Mouse (Mus musculus) frontal cortex, adult (tissue): ENCODE results near the gene Adssl1.

ENCODE experiments used
- ATAC-seq: cut with Nextera tagmentation; 2 replicates; pipeline ENCODE4 v1.9.2; 2017; ENCODE audit warnings: mild to moderate bottlenecking, moderate library complexity, mixed read lengths; ENCODE audit not compliant: low TSS enrichment

The Adssl1 gene

GRCm38 (mm10) chr12:112653157-112653824, 33.4 kb downstream of the Adssl1 start:
- peak; percentile 71 for ATAC-seq

GRCm38 (mm10) chr12:112654076-112654475, 34.2 kb downstream of the Adssl1 start:
- ATAC-seq, result no peak

GRCm38 (mm10) chr12:112658619-112659018, 38.8 kb downstream of the Adssl1 start:
- ATAC-seq, result peak; percentile 12; the same call in 1 of the 2 replicates

DNA sequence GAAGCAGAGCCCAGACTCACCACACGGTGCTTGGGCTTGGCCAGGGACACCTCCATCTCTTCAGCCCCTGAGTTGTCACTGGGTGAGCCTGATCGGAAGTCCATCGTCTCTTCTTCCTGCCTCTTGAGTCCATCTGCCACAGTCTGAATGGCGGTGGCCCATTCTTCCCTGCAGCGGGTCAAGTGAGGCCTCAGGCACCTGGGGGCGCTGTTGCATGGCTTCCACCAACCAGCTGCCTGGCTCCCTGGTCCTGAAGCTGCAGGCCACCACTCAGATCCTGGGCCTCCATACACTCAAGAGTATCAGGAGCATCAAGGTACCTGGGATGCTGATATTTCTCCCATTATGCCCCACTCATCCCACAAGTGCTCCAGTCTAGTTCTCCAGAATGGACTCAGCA, 39.3 kb downstream of the Adssl1 start:
- ATAC-seq, result no peak

- no peak for ATAC-seq
These were observed 40.9 kb downstream of the Adssl1 start for GRCm38 (mm10) chr12:112660576-112661326.

DNA sequence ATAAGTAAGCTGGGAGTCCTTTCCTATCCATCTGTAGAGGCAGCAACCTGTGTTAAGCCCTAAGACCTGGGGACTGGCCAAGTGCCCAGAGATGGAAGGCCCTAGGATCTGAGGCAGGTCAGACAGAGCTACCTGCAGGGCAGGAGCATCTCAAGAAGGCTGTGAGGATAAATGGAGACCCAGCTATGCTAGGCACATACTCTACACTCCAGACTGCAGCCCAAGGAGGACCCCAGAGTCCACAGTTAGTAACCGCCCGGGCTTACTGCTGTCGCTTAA, 41.4 kb downstream of the Adssl1 start:
- no peak for ATAC-seq

GRCm38 (mm10) chr12:112661851-112662250, 42.0 kb downstream of the Adssl1 start:
- no peak for ATAC-seq

DNA sequence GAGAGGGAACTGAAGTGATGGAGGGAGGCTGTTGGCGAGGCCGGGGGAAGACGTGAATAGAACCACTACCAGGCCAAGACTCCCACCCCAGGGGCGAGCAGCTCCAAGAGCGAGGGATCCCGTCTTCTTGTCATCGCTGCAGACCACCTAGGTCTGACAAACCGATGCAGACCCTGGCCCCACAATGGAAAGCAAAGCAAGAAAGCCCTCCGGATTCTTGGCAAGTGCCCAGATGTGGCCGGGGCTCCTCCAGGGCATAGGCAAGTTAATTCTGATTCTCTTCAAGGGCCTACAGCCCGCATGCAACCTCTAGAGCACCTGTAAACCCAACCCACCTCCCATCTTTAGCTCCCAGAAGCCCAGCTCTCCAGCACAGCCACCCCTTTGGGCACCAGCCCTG, 43.5 kb downstream of the Adssl1 start:
- ATAC-seq, result no peak

DNA sequence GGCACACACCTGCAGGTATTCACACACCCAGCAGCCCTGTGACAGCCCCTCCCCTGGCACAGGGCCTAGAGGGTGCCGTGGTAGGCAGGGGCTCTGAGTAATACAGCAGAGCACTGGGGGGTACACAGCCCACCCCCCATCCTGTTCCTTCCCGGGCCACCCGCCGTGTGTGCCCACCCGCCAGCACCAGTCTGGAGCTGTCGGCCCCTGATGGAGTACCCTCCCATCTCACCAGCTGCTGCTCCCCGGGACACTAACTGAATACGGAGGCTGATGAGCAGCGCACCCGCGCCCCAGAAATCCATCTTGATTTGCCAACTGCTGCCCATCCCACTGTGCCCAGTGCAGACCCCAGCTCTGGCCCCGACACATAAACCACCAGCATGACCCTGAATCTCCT, 43.9 kb downstream of the Adssl1 start:
- ATAC-seq, result no peak

DNA sequence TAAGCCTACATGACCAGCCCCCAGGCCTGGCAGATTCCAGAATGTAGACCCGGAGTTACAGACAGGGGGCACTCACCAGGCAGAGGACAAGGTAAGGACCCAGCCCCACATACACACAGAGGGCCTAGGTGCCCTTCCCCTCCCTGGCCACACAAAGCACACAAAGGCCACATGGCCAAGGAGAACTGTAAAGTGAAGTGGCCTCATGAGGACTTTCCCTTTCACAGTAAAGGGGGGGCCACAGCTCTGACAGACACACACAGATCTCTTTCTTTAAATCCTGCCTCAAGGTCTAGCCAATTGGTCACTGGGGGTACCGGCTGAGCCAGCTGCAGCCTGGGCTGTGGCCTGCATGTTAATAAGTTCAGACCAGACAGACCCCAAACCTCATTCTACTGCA, 44.3 kb downstream of the Adssl1 start:
- ATAC-seq, result no peak

DNA sequence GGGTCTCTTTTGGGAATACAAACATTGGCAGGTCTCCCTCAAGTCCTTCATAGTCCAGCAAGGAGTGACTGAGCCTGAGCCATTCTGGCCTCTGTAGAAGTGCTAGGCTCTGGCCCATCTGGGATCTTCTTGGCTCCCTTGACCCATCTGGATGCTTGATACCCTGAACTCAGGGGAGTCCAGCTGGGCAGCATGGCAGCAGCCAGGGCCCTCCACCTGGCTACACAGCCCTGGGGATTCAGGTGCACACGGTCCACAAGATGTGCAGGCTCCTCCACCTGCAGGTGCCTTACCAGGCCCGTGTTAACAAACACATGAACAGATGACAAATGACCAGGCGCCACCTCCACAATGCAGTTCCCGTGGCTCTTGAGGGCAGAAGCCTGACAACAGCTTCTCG, 44.8 kb downstream of the Adssl1 start:
- ATAC-seq, result no peak

DNA sequence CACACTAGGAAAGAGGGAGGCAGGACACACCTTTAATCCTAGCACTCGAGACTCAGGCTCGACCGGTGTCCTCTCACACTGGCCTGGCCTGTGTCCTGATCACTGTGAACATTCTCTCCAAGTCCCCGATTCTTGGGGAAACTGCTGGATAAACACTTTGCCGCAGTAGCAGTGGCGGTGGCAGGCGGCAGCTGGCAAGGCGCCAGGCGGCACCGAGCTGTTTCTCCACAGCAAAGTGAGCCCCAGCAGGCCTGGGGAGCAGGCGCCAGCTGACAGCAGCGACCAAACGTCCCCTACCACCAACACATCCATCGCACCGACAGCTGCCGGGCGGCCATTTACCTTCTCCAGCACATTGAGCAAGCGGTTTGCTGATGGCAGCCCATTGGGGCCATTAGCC, 45.6 kb downstream of the Adssl1 start:
- ATAC-seq, result peak; percentile 33

DNA sequence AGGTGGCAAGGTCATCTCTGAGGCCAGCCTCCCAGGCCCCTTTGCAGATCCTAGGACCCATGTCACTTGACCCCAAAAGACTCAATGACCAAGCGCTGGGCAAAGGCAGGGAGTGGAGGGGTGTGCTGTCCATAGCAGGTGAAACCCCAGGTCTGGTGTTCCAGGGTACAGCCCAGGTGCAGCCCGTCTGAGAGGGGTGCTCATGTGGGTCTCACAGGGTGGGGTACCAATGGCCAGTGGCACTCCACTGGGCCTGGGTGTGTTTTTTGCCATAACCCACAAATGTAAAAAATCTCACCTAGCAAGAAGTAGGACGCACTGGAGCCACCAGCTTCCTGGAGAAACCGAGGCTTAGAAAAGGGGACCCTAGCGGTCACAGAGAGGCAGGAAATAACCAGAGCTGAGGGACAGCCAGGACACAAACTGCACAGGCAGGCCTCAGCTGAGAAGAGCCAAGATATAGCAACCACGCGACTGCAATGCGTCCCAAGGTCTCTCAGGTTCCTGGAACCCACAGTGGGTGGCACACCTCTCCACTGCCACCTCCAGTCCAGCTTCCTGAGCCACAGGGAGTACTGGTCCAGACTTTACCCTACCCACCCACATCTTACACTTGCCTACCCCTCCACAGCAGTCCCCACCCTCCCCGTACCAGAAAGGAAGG, 46.2 kb downstream of the Adssl1 start:
- 0 out of 2 replicates have a peak, but pooled peaks have one; percentile 1 for ATAC-seq

GRCm38 (mm10) chr12:112667619-112668297, 47.9 kb downstream of the Adssl1 start:
- ATAC-seq, result no peak

DNA sequence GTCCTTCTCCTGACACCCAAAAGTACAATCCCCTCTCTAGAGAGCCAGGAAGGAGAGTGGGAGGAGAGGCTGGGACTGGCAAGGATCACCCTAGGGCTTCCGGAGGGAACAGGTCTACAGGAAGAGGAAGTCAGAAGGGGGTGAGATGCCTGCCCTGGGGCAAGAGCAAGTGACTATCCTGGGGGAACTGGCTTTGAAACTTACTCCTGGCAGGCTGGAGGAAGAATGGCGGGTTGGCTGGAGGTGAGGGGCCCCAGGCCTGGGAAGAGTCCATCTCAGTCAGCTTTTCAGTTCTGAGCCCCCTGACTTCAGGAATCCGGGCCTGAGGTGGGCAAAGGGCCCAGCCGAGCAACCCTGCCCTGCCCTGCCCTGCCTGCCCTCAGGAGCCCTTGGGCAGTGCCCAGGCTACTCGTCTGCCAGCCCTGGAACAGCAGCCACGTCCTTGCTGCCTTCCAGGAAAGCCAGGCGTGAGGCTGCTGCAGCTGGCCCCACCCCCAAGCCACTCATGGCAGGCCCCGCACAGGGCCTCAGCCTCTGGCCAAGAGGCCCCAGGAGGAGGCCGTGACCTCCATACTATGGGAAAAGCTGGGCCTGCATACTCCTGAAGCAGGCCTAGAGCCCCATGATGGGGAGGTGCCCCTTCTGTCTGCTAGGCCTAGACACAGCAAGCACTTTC, 51.0 kb downstream of the Adssl1 start:
- no peak for ATAC-seq

DNA sequence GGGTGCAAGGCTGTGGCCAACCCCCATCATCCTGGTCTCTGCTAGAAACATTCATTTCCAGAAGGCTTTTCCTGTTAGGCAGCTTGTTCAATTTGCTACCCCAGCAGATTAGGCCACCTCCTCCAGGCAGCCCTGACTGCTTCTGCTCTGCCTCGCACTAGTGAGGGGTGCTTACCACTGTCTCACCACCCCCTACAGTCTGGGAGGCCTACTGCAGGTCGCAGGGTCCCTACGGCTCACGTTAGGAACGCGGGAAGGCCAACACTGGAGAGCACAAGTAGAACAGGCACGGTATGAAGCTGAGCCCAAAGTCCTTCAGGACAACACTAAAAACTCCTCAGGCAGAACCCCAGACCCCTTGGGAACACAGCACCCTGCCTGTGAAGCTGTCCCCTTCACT, 52.0 kb downstream of the Adssl1 start:
- no peak for ATAC-seq

DNA sequence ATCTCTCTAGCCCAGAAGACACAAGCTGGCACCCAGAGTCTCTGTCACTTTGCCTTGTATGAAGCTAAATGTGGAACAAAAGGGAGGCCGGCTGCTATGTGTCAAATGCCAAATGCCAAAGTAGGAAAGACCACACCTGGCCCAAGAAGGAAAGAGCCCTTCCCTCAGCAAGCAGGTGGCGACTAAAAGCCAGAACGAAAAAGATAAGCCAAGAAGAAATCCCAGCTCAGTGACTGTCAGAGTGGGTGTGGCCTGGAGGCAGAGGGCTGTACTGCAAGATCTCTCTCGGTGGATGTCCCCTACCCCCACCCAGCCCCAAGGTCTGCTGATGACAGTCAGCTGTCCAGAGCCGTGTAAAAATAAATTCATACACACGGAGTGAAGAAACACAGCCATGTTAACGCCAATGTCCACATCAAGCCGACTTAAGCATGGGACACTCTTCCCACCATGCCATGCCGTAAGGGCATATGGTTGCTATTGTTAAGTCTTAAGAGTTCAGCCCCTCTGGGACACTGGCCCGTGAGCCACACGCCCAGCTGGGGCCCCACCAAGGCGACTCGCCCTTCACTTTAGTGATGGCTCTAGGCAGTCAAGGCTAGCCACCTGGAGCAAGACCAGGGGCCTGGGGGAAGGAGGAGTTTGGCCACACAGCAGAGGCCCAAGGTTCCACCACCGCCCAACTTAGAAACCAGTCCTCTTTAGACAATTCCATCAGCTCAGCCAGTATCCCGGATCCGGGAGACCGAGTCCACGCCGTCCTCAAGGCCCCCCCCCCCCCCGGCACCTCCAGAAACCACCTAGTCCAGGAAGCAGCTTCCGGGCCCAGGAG, 53.1 kb downstream of the Adssl1 start:
- ATAC-seq, result no peak

- peak; percentile 10; the same call in 1 of the 2 replicates for ATAC-seq
These were observed 53.8 kb downstream of the Adssl1 start for GRCm38 (mm10) chr12:112673576-112674091.

DNA sequence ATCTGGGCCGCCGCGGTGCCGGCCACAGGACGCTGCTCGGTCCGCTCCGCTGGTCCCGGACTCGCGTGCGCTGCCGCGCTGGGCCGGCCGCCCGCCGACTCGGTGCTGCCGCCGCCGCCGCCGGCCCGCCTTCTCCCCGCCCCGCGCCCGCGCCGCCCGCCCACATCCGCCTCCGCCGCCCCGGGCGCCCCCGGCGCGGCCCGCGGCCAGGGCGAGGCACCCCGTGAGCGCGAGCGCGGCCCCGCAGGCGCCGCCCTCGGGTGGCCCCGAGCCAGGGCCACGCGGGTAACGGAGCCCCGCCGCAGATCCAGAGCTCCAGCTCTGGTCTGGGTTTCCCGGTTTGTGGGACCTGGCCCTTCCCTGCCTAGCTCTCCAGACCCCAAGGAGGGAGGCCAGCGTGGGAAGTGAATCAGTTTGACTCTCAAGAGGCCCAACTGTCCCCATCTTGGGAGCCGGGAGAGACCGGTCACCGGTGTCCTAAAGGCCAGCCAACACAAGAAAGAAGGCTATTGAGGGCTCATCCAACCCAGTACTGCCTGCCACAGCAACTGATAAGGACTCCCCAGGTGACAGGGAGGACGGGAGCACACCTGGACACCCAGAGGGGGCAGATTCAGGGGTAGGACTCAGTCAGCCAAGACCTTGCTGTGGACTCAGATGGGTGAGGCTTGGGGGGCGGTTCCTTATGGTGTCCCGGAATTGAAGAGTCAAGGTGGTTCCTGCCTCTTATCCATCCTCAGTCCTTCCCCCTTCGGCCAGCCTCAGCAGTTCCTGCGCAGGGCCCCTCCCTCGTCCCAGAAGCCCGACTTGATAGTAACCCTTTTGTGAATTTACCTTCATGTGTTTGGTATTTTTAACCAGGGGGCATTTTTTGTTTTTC, 54.5 kb downstream of the Adssl1 start, which contains the start of gene Akt1:
Gene Akt1 (minus strand): TSS at position 753 of the 880 bp plus-strand sequence.
- peak; percentile 31 for ATAC-seq
